Mouse (Mus musculus) adrenal gland, adult 18-20 months (tissue): ENCODE results near the gene 1810009J06Rik. TPM values are rescaled to one million over a fixed set of nuclear protein-coding genes. Genes with fewer than 3 reads are reported as not detected.
"Not testable (repeated sequence)": the region's sequence is repeated elsewhere in the genome, so short reads cannot be mapped to it uniquely, and the experiment has no call there.

Experiments used
- DNase-seq, 2 experiments: peaks; one replicate each; pipeline ENCODE4 v3.0.0; 2021 to 2022; ENCODE audit warnings: low spot score in 2 of 2
- long read RNA-seq, 2 experiments: library from polyadenylated mRNA; stranded (forward); transcript quantifications; one replicate each; pipeline ENCODE4 v2.0.0; 2021
- total RNA-seq, 2 experiments: library from RNA; stranded (reverse); gene quantifications; 1 replicate in 1 of 2; 2 replicates in 1 of 2; pipeline ENCODE4 v1.2.3; 2021

The 1810009J06Rik gene
- total RNA-seq, result not detected
- long read RNA-seq, experiment 1, result 0 reads
- long read RNA-seq, experiment 2, result 0 reads

DNA sequence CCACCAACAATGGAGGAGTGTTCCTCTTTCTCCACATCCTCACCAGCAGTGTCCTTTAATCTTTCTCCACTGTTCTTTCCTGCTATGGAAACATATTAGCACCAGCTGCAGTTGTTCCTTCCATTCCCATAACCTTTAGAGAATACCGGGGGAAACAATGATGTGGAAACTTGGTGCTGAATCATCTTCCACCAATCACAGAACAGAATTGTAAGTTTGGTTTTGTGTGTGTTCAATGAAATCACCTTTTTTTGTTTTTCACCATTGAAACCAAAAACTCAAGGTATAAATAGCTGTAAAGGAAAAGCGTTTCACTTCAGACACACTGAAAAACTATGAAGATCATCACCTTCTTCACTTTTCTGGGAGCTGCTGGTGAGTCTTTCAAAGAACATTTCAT is at the start of gene 1810009J06Rik:
TSS of gene 1810009J06Rik (plus strand) at position 301 of the 400 bp plus-strand sequence.
- not testable (repeated sequence) for DNase-seq

DNA sequence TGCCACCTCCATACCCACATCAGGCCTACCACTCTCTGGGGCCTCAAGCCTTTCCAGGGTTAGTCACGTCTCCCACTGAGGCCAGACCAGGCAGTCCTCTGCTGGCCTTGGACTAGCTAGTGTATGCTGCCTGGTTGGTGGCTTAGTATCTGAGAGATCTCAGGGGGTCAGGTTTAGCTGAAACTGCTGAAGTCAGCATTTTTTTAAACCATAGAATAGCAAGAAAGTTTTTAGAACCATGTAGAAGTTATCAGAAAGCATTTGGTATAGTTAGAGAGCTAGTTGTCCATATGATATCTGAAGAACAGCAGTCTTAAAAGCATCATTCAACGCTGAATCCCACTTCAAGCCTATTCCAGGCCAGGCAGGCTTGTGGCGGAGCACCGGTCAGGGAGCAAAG is 44.6 kb upstream of the 1810009J06Rik start:
- DNase-seq, result no peak

DNA sequence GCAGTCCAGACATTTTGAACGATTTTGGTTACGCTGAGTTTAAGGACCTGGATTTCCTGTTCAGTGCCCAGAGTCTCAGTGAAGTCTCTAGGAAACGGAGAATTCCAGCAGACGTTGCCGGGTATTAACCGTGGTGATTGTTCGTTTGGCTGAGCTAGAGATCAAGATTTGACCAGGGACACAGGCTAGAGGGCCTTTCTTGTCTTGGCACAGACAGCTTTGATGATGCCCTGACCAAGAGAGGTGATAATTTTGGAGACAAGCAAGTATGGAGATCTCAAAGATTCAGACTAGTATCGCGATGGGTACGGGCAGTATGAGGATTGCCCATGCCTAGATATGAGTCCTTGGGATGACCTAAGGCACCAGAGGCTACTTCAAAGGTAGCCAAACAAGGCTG is 24.1 kb upstream of the 1810009J06Rik start, which contains the start of gene 1700074P13Rik:
TSS of gene 1700074P13Rik (minus strand) at position 101 of the 400 bp plus-strand sequence.
- DNase-seq, result no peak

DNA sequence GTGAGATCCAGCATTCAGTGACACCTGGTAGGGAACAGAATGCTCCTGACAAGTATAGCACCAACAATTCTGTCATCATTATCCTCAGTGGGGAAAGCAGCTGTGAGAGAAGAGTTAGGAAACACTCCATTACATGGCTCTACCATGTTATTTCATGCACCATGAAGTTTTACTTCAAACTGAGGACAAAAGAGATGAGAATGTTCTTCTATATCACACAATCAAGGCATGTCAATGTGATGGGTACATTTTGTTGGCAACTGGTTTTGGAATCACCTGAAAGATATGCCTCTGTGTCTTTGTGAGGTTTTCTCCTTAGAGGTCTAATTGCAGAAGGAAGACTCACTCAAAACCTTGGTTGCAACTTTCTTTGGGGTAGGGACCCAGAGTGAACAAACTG is 12.8 kb upstream of the 1810009J06Rik start, which contains the start of gene Gm4744:
TSS of gene Gm4744 (minus strand) at position 101 of the 400 bp plus-strand sequence.
- DNase-seq, result no peak

DNA sequence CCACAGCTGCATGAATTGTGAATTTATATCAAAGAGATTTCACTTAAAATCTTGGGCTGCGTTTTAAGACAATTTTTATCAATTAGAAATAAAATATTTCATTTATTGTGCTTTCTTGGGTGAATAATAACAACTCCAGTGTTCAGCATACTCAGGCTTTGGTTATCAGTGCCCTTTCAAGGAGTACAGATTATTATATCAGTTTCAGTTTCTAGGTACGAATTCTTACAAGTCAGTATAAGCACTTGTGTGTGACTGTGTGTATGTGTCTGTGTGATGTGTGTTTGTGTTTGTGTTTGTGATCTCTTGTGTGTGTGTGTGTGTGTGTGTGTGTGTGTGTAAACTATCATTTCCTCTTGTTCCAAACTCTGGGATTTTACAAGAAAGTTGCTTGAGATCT is 10.8 kb upstream of the 1810009J06Rik start:
- no peak for DNase-seq

DNA sequence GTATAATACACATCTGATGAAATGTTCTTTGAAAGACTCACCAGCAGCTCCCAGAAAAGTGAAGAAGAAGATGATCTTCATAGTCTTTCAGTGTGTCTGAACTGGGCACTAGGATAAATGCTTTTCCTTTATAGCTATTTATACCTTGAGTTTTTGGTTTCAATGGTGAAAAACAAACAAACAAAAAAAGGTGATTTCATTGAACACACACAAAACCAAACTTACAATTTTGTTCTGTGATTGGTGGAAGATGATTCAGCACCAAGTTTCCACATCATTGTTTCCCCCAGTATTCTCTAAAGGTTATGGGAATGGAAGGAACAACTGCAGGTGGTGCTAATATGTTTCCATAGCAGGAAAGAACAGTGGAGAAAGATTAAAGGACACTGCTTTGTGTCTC is 34.8 kb downstream of the 1810009J06Rik start, which contains the start of gene Gm2663:
TSS of gene Gm2663 (minus strand) at position 101 of the 400 bp plus-strand sequence.
- not testable (repeated sequence) for DNase-seq

DNA sequence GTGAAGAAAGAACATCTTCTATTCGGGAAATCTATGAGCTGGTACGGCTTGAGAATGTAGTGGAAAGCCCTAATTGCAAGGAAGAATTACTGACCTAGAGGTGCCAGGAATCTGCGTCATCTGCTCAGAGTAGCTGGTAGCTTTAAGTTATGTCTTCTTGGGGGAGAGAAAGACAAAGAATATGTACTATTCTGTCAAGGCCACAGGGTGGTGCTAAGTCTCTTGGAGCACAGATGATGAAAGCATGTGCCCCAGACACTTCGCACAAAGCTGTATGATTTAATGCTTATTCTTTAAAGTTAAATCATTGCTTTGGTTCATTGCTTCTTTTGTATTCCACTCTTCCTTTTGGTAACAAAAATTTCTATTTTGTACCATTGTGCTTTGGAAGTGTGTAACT is 50.5 kb downstream of the 1810009J06Rik start:
- DNase-seq, result no peak

Other genes with a start within 250 kb of the 1810009J06Rik start
- not detected for gene Moxd2, start 77.3 kb upstream of the 1810009J06Rik start, total RNA-seq
- not detected for gene Prss58, start 64.4 kb upstream of the 1810009J06Rik start, total RNA-seq
- gene 1700074P13Rik, start 24.2 kb upstream of the 1810009J06Rik start, total RNA-seq, result not detected
- gene Gm4744, start 12.9 kb upstream of the 1810009J06Rik start, total RNA-seq, result not detected
- not detected for gene Gm2663, start 34.7 kb downstream of the 1810009J06Rik start, total RNA-seq
- gene 2210010C04Rik, start 70.8 kb downstream of the 1810009J06Rik start, total RNA-seq, result not detected